ENCODE assay signal across 32 mouse cellular contexts in genomic region chr12:105224621-105225320, GRCm38 (mm10). TPM values are rescaled to one million over a fixed set of nuclear protein-coding genes. Genes with fewer than 3 reads are reported as not detected.
"Had no signal": no experiment of that assay in that cellular context is flagged by ENCODE, and none has a peak within 500 bp of the region (broad histone marks: within the 10 kb centered on the region; RNA-seq: fewer than 3 reads in every experiment).

No protein-coding gene starts in this region.

- H3K27me3 ChIP-seq: kidney, embryonic 15.5 days; liver, embryonic 13.5 days; midbrain, embryonic 12.5 days; neural tube, embryonic 13.5 days had no signal

- H3K4me1 ChIP-seq: kidney, embryonic 15.5 days; liver, embryonic 13.5 days; neural tube, embryonic 13.5 days had no signal

- H3K9ac ChIP-seq: kidney, embryonic 15.5 days; liver, embryonic 13.5 days; midbrain, embryonic 12.5 days; neural tube, embryonic 13.5 days had no signal

- H3K36me3 ChIP-seq: kidney, embryonic 15.5 days; liver, embryonic 13.5 days; midbrain, embryonic 12.5 days; neural tube, embryonic 13.5 days had no signal

- H3K4me3 ChIP-seq: kidney, embryonic 15.5 days; left cerebral cortex, adult 2 months; liver, embryonic 13.5 days; midbrain, embryonic 12.5 days; myocyte; neural tube, embryonic 13.5 days had no signal

- H3K9me3 ChIP-seq: kidney, embryonic 15.5 days; midbrain, embryonic 12.5 days; neural tube, embryonic 13.5 days had no signal

- H3K27ac ChIP-seq: kidney, embryonic 15.5 days; left cerebral cortex, adult 2 months; liver, embryonic 13.5 days; midbrain, embryonic 12.5 days; neural tube, embryonic 13.5 days; stomach, postnatal 0 days had no signal

- DNase-seq: kidney, postnatal 10 days; layer of hippocampus, postnatal 36 days; liver, embryonic 13.5 days; lung, adult 2 months; lung, postnatal 14 days; lung, postnatal 4 days; thymus, adult 2 months; thymus, postnatal 14 days; thymus, postnatal 4 days had no signal

RNA-seq across cellular contexts. Expression of gene Tcl1, which starts 2.2 kb away (rescaled TPM):
- total RNA-seq: layer of hippocampus, adult 8-10 months; layer of hippocampus, postnatal 10 days; layer of hippocampus, postnatal 36 days; left cerebral cortex, adult 2 months; left cerebral cortex, postnatal 10 days; left cerebral cortex, postnatal 36 days; liver, adult 2 months; megakaryocyte progenitor cell, adult 5-6 weeks; megakaryocyte-erythroid progenitor cell, adult 5-6 weeks; monocyte, adult 5-6 weeks; neutrophil, adult 5-6 weeks had no signal
- polyA plus RNA-seq: kidney, embryonic 15.5 days; limb, embryonic 11.5 days; limb, embryonic 14.5 days; liver, adult 2 months; liver, embryonic 13.5 days; liver, embryonic 16.5 days; lung, adult 2 months; lung, embryonic 16.5 days; midbrain, embryonic 12.5 days; midbrain, embryonic 16.5 days; myocyte; neural tube, embryonic 13.5 days; small intestine, adult 2 months; spleen, adult 2 months; stomach, embryonic 14.5 days; stomach, postnatal 0 days had no signal

RNA-seq across cellular contexts. Expression of gene Tcl1b4, which starts 23.0 kb away (rescaled TPM):
- total RNA-seq: layer of hippocampus, adult 8-10 months; layer of hippocampus, postnatal 10 days; layer of hippocampus, postnatal 36 days; left cerebral cortex, adult 2 months; left cerebral cortex, postnatal 10 days; left cerebral cortex, postnatal 36 days; liver, adult 2 months; megakaryocyte progenitor cell, adult 5-6 weeks; megakaryocyte-erythroid progenitor cell, adult 5-6 weeks; monocyte, adult 5-6 weeks; neutrophil, adult 5-6 weeks had no signal
- polyA plus RNA-seq: kidney, embryonic 15.5 days; limb, embryonic 11.5 days; limb, embryonic 14.5 days; liver, adult 2 months; liver, embryonic 13.5 days; liver, embryonic 16.5 days; lung, adult 2 months; lung, embryonic 16.5 days; midbrain, embryonic 12.5 days; midbrain, embryonic 16.5 days; myocyte; neural tube, embryonic 13.5 days; small intestine, adult 2 months; spleen, adult 2 months; stomach, embryonic 14.5 days; stomach, postnatal 0 days; thymus, adult 2 months had no signal

RNA-seq across cellular contexts. Expression of gene Tcl1b3, which starts 33.9 kb away (rescaled TPM):
- total RNA-seq: layer of hippocampus, adult 8-10 months; layer of hippocampus, postnatal 10 days; layer of hippocampus, postnatal 36 days; left cerebral cortex, adult 2 months; left cerebral cortex, postnatal 10 days; left cerebral cortex, postnatal 36 days; liver, adult 2 months; megakaryocyte progenitor cell, adult 5-6 weeks; megakaryocyte-erythroid progenitor cell, adult 5-6 weeks; monocyte, adult 5-6 weeks; neutrophil, adult 5-6 weeks had no signal
- polyA plus RNA-seq: kidney, embryonic 15.5 days; limb, embryonic 11.5 days; limb, embryonic 14.5 days; liver, adult 2 months; liver, embryonic 13.5 days; liver, embryonic 16.5 days; lung, adult 2 months; lung, embryonic 16.5 days; midbrain, embryonic 12.5 days; midbrain, embryonic 16.5 days; myocyte; neural tube, embryonic 13.5 days; small intestine, adult 2 months; spleen, adult 2 months; stomach, embryonic 14.5 days; stomach, postnatal 0 days; thymus, adult 2 months had no signal

RNA-seq across cellular contexts. Expression of gene Tcl1b5, which starts 48.6 kb away (rescaled TPM):
- total RNA-seq: layer of hippocampus, adult 8-10 months; layer of hippocampus, postnatal 10 days; layer of hippocampus, postnatal 36 days; left cerebral cortex, adult 2 months; left cerebral cortex, postnatal 10 days; left cerebral cortex, postnatal 36 days; liver, adult 2 months; megakaryocyte progenitor cell, adult 5-6 weeks; megakaryocyte-erythroid progenitor cell, adult 5-6 weeks; monocyte, adult 5-6 weeks; neutrophil, adult 5-6 weeks had no signal
- polyA plus RNA-seq: kidney, embryonic 15.5 days; limb, embryonic 11.5 days; limb, embryonic 14.5 days; liver, adult 2 months; liver, embryonic 13.5 days; liver, embryonic 16.5 days; lung, adult 2 months; lung, embryonic 16.5 days; midbrain, embryonic 12.5 days; midbrain, embryonic 16.5 days; neural tube, embryonic 13.5 days; small intestine, adult 2 months; spleen, adult 2 months; stomach, embryonic 14.5 days; stomach, postnatal 0 days had no signal
